Mouse (Mus musculus) monocyte, adult 5-6 weeks (primary cell): ENCODE measurements around the gene Igfbp1. TPM values are rescaled to one million over a fixed set of nuclear protein-coding genes. Genes with fewer than 3 reads are reported as not detected.
"Not testable (repeated sequence)": the region's sequence is repeated elsewhere in the genome, so short reads cannot be mapped to it uniquely, and the experiment has no call there.

Source experiments
- ATAC-seq: fragments of 153-309, 156-312 bp; replicated peaks from 2 replicates; pipeline ENCODE4 v1.8.0; 2017; ENCODE audit warnings: mild to moderate bottlenecking; ENCODE audit not compliant: low TSS enrichment, insufficient number of reproducible peaks, severe bottlenecking, poor library complexity, low FRiP score
- total RNA-seq: library from RNA; stranded (forward); fragments of 200-1000, 200-491, 200-594 nt; gene quantifications from 3 replicates; pipeline ENCODE4 v1.2.3, GENCODE M21; 2017

Igfbp1 gene
- total RNA-seq, 1 experiment from 2014 or later: not detected

DNA sequence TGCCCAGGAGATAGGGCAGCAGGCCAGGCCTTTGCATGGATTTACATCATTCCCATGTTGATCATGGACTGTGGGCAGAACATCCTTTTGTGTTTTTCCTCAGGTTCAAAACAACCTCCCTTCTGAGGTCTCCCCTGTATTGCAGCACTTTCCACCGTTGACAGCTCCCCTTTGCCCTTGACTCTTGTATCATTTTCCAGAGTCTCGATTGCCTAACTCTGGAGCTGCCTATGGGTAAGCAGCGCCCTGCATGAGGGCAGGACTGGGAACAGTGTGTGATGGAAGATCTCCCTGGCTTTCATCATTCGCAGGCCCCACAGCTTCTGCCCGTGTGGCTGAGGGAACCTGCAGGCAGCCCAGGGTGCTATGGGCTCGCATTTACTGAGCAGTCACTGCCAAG, 4.9 kb upstream of the Igfbp1 start:
- no peak for ATAC-seq

DNA sequence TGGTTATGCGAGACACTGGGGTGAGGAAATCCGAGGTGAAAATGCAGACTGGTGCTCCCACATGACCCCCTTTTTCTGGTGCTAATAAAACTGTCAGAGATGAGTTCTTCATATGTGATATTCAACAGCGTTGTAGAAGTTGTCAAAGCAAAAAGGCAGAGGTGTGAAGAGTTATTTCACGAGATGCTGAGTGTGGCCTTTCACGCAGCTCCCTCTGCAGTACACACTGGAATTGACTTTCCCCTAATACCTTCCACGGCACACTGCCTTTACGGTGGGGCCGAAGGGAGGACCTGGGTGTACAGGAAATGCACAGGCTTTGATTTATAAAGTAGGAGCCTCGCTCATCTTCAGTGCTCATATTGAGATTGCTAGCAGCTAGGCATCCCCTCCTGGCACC, 4.4 kb upstream of the Igfbp1 start:
- ATAC-seq: no peak

DNA sequence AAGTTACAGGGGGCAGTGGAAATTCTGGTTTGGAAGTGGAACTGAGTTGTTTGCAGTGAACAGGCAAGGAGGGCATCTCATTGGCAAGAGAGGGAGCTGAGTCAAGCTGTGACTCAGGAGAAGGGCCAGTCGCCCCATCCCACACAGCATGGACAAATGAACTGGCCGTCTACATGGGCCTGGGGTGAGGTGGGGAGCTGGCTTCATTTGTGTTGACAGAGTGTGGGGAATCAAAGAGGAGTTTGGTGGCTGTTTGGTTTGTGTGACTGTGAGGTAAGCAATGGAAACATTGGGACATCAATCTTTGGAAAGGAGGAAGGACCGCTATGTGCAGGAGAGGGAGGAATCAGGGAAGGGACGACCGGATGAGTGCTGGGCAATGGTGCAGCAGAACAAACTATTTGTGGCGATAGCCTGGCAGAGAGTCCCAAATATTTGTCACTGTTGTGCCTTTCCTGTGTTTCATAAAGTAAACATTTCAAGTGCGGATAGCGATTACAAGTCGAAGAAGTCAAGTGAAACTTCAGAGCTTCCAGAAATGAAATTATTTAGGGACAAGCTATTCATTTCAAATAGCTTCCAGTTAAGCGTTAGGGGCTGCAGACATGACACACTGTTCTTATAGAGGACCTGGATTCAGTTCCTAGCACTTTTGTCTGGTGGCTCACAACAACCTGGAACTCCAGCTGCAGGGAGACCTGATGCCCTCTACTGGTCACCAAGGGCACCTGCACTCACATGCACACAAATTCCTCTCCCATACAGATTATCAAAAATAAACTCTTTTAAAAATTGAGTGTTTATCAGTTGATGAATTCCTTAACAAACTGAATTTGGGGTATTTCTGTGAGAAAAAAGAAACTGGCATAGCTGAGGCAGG, 2.9 kb upstream of the Igfbp1 start:
- no peak for ATAC-seq

DNA sequence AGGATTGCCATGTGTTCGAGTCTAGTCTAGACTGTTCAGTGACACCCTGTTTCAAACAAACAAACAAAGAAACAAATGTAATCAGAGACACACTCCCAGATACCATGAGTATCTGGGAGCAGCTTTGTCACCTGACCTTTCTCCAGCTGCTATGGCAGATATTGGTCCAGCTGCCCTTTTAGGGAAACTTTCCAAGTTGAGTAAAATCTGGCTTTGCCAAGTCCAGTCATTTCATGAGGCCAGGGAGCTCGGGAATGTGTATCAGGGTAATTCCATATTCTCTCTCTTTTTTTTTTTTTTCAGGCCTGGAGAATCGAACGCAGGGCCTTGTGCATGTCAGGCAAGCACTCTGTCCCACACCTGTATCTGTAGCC, 2.3 kb upstream of the Igfbp1 start:
- no peak for ATAC-seq

DNA sequence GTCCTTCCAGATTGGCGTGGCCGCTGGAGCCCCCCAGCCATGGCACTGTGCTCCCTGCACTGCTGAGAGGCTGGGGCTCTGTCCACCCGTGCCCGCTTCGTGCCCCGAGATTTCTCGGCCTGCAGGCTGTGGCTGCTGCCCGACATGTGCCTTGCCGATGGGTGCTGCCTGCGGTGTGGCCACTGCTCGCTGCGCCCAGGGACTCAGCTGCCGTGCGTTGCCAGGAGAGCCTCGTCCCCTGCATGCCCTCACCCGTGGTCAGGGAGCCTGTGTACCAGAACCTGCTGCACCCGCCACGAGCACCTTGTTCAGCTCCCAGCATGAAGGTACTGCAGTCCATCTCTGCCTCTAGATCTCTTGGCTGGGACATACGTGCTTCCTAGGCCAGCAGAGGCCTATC, 424 bp downstream of the Igfbp1 start:
- no peak for ATAC-seq

DNA sequence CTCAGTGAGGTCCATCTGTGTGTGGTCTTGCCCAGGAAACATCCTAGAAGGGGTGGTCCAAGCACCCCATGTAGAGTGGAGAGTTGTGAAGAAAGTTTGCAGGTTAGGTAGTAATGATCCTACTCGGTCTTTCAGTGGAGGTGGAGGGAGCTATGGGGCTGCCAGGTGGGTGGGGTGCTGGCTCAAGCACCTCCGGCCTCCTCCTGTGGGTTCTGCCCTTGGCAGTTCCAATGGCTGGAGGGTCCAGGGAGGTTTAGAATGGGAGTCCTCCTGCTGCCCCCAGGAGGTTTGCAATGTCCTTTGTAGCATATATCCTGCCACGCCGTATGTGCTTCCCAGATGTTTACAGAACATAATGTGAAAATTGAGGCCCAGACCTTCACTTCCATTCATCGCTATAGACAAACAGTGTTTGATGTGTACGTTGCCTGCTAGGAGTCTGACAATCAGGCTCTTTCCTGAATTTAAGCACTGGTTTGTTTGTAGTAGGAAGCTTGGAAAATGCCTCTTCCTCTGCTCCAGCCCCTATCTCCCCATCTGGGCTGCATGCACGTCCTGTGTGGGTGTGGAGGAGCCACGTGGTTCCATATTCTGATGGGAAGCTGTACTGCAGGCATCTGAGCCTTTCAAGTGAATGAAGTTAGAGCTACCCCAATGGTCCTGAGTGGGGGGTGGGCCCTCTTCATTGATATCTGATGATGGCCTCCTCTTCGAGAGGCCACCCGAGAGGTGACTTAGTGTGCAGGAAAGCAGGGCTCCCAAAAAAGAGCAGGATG, 1.1 kb downstream of the Igfbp1 start:
- no peak for ATAC-seq

DNA sequence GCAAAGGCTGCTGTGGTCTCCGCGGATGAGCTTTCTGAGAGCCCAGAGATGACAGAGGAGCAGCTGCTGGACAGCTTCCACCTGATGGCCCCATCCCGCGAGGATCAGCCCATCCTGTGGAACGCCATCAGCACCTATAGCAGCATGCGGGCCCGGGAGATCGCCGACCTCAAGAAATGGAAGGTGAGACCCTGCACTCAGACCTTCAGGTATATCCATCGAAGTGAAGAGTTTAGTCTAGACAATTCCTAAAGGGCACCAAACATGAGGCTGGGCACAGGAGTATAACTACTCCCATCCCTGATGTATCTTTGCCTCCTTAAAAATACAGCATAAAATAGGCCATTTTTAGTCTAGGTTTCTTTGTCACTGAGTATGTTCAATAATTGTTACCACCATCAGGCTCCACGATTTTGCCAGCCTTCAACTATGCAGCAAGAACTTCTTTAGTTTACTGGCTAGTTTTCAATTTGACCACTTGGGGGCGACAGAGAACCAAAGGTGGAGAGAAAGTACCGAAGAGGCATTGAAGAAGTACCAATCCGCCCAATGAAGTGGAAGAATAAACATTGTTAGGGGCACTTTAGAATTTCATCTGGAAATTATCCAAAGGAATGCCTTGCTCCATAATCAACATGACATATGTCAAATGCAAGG, 2.3 kb downstream of the Igfbp1 start:
- ATAC-seq: no peak

DNA sequence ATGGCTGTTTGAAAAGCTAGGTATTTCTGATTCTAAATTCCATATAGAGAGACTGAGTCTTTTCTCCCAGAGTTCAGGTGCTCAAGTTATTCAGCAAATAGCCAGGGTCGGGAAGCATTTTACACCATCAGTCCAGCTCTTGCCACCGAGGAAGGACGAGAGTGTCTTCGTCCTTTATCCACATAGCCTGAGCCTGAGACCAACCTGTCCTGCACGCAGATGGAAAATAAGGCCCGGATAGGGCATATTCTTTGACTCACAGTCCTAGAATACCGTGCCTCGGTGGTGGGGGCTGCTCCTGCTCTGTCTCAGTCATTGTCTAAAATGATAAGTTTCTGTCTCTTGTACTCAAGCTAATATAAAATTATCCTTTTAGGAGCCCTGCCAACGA, 2.8 kb downstream of the Igfbp1 start:
- no peak for ATAC-seq

DNA sequence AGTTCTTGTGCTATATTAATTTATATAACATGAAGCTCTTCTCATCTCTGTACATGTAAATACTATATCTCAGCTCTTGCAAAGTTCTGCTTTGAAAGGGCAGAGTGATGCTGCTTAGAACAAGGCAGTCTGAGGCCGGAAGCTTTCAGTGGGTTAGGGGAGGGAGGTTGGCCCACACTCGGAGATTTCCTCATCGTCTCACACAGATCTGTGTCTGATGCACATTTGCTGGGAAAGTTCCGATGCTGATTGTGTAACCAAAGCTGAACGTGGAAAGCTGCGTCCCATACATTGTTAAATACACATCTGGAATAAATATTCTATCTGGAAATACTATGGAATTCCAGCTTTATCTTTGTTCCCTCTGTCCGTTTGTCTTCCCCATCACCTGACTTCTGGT, 4.6 kb downstream of the Igfbp1 start:
- ATAC-seq: no peak

DNA sequence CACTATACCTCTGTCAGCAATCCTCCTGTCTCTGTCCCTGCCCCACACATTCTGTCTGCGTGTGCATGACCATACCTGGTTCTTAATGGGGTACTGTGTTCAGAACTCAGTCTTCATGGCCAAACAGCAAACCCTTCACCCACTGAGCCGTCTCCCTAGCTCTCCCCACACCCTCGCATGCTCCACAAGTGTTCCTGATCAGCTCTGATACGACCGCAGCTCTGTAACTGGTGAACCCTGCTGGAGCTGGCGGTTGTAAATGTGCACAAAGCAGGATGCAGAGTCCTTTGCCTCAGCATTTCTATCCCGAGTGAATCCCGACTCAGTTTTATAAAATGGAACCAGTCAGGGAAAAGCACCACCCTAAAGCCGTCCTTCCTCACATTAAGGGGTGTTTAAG, 6.3 kb downstream of the Igfbp1 start:
- no peak for ATAC-seq

DNA sequence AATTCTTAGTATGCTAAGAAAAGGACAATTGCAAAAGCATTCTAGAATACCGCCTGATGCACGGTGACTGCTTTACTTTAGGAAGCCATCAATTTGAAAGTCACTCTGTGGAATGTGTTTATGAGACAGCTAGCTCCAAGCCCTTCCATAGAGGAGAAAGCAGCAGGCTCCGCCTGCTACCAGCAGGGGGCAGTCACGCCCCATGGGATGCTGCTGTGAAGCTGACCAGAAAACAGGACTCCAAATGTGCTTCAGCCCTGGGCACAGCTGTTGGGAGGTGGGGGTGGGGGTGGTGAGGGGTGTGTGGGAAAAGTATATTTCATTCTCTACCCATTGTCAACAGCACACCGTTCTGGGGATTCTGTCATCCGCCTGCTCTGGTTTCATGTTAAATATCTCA, 12.8 kb downstream of the Igfbp1 start:
- ATAC-seq: no peak

DNA sequence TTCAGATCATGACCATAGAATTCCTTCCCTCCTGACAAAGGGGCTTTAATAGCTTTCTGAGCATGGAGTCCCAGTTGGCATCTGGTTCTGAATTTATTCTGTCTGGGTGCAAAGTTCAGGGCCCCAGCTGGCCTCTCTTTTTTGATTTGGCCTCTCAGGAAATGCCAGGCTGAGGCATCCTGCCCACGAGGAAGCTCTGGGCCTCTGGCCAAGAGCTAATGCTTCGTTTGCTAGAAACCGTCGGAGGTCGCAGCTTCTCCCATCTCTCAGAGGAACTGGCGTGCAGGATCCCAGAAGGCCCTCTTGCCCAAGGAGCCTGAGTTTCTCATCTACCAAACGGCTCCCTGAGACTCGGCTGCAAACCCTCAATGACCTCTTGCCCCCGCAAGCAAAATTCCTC, 13.6 kb downstream of the Igfbp1 start:
- ATAC-seq: no peak

DNA sequence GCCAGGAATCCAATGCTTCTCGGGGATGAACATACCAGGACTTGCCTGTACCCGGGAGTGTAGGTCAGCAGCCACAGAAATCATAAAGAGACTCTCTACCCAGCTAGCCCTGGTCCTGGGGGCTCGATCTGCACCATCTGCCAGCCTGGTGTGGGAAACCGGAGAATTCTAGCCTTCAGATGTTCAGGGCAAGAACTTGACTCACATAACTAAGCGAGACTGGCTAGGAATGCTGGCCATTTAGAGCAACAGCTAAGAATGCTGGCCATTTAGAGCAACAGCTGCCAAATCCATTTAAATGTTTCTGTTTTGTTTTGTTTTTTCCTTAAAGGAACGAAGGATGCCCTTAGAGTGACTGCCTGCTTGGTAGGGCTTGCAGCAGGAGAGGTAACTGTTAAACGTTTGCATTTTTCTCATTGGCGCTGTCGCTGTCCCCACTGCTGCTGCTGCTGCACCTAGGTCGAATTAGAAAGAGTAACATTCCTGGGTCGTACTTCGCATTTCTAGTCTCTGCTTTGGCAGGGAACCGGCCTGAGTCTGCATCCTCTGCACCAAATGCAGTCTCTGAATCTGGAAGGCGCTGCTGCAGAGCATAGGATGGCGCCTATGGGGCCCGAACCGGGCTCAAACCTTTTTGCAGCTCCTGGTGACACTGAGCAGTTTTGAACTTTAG, 14.7 kb downstream of the Igfbp1 start:
- no peak for ATAC-seq

DNA sequence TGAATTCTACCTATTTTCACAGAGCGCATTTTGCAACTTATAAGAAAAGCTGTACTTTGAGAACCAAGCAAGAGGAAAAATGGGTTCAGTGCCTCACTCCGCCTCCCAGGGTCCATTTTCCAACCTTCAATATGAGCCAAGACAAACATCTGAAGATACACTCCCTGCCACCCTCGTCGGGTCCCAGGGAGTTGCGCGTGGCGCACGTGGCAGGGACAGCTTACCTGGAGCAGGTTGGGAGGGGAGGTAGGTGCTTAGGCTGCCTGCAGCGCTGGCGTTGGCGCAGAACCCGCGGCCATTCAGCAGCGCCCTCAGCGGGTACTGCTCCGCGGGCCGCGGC, 15.5 kb downstream of the Igfbp1 start:
- ATAC-seq: no peak

DNA sequence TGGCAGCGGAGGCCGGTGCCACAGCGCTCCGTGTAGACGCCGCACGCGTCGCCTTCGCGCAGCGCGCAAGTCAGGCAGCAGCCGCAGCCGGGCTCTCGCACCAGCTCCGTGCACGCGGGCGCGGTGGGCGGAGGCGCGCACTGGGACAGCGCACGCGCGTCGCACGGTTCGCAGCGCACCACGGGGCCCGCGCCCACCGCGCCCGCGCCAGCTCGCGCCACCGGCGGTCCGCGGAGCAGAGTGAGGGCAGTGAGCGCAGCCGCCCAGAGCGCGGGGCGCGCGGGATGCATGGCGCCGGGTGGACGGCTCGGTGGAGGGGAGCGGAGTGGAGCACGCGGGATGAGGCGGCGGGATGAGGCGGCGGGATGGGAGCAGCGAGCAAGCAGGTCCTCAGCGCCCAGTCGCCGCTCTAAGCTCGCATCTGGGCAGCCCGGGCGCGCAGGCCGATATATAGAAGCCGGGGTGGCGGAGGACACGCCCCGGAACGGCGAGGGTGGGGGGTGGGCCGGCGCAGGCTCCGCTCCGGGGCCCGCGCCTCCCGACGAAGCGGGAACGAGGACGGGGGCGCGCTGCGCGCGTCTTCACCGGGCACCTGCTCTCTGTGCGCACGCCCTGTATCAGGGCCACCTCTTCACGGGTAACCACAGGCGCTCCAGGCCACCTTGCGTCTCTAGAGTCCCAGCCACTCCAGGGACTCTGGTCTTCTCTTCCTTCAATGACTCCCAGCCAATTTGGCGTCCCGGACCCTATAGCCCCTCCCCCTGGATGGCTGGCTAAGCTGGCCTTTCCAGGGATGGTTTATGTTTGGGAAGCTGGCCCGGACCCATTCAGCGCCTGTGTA, 16.1 kb downstream of the Igfbp1 start, which contains the start of gene Igfbp3:
Gene Igfbp3, minus strand, starts transcription at position 423 of the 841 bp plus-strand sequence.
- no peak for ATAC-seq

DNA sequence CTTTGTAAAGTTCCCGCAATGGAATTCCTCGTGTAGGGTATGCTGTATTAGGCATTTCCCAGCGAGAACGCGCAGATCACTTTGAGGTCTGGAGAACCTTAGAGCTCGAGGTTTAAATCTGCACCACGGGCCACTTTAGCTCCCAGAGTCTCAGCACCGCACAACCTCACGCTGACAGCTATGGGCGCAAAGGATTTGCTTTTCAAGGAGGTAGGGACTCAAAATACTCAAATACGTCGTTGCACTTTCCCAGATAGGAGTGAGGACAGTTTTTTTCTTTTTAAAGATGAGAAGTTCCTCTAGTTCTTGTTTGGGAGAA, 16.7 kb downstream of the Igfbp1 start:
- no peak for ATAC-seq

DNA sequence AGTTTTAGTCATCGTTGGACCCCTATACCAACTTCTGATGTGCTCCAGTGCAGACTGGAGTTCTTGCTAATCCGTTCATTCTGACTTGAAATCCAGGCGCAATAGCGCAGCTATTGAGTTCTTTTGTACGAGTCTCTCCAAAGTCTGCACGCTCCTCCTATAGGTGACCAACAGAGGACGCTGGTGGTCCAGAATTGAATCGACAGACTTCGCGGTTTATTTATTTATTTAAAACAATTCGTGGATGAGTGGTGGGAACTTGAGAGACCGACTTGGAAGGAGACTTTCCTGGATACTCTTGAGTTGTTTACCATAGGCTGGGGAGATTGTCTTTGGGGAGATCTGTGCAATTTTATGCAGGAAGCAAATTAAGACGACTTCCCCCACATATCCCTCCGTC, 17.2 kb downstream of the Igfbp1 start:
- no peak for ATAC-seq

DNA sequence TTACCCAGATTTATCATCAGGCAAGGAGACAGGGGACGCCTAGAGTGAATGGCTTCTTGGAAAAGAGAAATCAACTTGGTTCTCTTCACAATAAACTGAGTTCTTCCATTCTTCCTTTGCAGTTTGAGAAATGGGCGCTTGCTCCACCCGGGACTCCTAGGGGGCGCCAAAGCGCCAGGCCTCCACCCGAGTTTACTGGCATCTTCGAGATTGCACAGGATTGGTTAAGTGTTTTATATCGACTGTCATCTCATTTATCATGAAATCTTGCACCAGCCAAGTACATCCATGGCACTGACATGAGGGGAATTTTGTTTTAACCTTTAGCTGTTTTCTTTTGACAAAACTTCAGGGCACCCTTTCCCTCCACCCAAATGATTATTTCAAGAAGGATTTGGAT, 18.1 kb downstream of the Igfbp1 start:
- no peak for ATAC-seq

DNA sequence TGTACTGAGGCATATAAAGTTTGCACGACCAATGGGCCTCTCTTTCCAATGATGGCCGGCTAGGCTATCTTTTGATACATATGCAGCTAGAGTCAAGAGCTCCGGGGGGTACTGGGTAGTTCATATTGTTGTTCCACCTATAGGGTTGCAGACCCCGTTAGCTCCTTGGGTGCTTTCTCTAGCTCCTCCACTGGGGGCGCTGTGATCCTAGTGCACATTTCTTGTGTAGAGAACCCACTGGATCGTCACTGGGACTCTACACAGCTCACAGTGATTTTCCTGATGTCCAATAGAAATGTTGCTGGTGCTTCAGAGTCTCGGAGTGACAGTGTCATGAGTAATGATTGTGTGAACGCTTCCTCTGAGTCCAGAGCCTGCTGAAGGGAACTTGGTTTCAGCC, 24.2 kb downstream of the Igfbp1 start:
- not testable (repeated sequence) for ATAC-seq
